Mouse (Mus musculus) liver, postnatal 0 days (tissue): ENCODE data around the gene A930002H24Rik.

ENCODE experiments used
- CTCF ChIP-seq: sonication (generic); IDR thresholded peaks from 2 replicates; pipeline ENCODE4 v1.5.1; 2016; ENCODE audit warnings: antibody characterized with exemption, low read depth
- EP300 ChIP-seq: IDR thresholded peaks from 2 replicates; pipeline ENCODE4 v1.6.1; 2016; ENCODE audit warnings: antibody characterized with exemption, low read depth, mild to moderate bottlenecking

- TF ChIP-seq CTCF (no peak), EP300 (no peak)
These were observed 13.6 kb downstream of the A930002H24Rik start for GRCm38 (mm10) chr17:63850016-63850415.
